Mouse (Mus musculus) lung, embryonic 14.5 days (tissue): ENCODE data around the gene Gpx4. TPM values are rescaled to one million over a fixed set of nuclear protein-coding genes. Genes with fewer than 3 reads are reported as not detected.

Source experiments
- ATAC-seq: fragments of 200-750 bp; cut with Nextera tagmentation; 2 replicates; pipeline ENCODE4 v1.8.0; 2017; ENCODE audit warnings: mild to moderate bottlenecking, moderate TSS enrichment, moderate library complexity; ENCODE audit not compliant: insufficient read depth
- DNase-seq: peaks from one replicate; pipeline ENCODE4 v3.0.0-alpha.2; 2015
- H3K27ac ChIP-seq: fragments of 300-500 bp; sonication (generic); 2 replicates; pipeline ENCODE4 v1.5.1; 2014; ENCODE audit warnings: low read depth, mild to moderate bottlenecking, moderate library complexity
- H3K27me3 ChIP-seq: fragments of 300-500 bp; sonication (generic); 2 replicates; pipeline ENCODE4 v1.6.1; 2014; ENCODE audit warnings: low read length, control low read depth; ENCODE audit not compliant: insufficient read depth
- H3K36me3 ChIP-seq: fragments of 300-500 bp; sonication (generic); 2 replicates; pipeline ENCODE4 v1.6.1; 2014; ENCODE audit warnings: control low read depth; ENCODE audit not compliant: insufficient read depth
- H3K4me1 ChIP-seq: fragments of 300-500 bp; sonication (generic); 2 replicates; pipeline ENCODE4 v1.6.1; 2014; ENCODE audit warnings: antibody characterized with exemption, control low read depth; ENCODE audit not compliant: insufficient read depth
- H3K4me2 ChIP-seq: fragments of 300-500 bp; sonication (generic); 2 replicates; pipeline ENCODE4 v1.6.1; 2014; ENCODE audit warnings: mild to moderate bottlenecking
- H3K4me3 ChIP-seq: fragments of 300-500 bp; sonication (generic); 2 replicates; pipeline ENCODE4 v1.5.1; 2014; ENCODE audit warnings: low read depth, low read length
- H3K9ac ChIP-seq: fragments of 300-500 bp; sonication (generic); 2 replicates; pipeline ENCODE4 v1.6.1; 2014
- H3K9me3 ChIP-seq: fragments of 300-500 bp; sonication (generic); 2 replicates; pipeline ENCODE4 v1.6.1; 2016; ENCODE audit warnings: low read depth, low read length, control low read depth
- CTCF ChIP-seq: IDR thresholded peaks from 2 replicates; pipeline ENCODE4 v1.5.1; 2016; ENCODE audit warnings: antibody characterized with exemption, low read depth
- WGBS: fragments of 180-500 bp; shearing (Covaris S2); extraction: QIAGEN DNeasy Blood & Tissue Kit; methylation state at CpG from one replicate; pipeline ENCODE4 v1.1.7; 2014; 5-methylcytosine and 5-hydroxymethylcytosine counted together
- polyA plus RNA-seq: library from polyadenylated mRNA; unstranded; fragments of >200 nt; fragmentation: Nextera tagmentation; extraction: Ambion mirVana; gene quantifications from 2 replicates; pipeline ENCODE4 v1.2.1, GENCODE M21; 2014

Gpx4 gene
- polyA plus RNA-seq, 1 experiment from 2014 or later, result 471 TPM

DNA sequence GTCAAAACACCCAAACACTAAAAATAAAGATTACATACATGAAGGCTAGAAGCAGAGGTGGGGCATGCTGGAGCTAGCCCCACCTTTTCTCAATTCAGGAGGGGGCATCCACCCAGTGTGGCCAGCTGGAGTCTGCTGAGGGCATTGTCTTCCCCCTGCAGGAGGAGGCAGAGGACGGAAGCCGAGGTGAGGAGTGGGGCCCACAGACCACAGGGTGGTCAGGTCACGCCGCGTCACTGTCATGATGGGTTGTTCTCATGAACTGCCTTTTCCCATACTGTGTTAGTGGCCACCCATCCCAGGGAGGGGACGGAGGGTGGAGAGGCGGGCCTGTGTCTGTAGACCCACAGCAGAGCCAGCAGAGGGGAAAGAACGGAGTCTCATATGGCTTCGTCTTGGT, 16.8 kb upstream of the Gpx4 start:
- no peaks in the 10 kb centered on the region for H3K9me3 ChIP-seq
- no peak for ATAC-seq
- peaks cover 14% of the 10 kb centered on the region; the same call in 1 of the 2 replicates for H3K4me1 ChIP-seq
- H3K4me2 ChIP-seq, result no peak overlapping the region
- H3K36me3 ChIP-seq, result peaks cover 44% of the 10 kb centered on the region
- no peak overlapping the region for H3K27ac ChIP-seq
- H3K27me3 ChIP-seq, result no peaks in the 10 kb centered on the region
- no peak overlapping the region for H3K9ac ChIP-seq
- TF ChIP-seq CTCF, result no peak
- no peak for DNase-seq
- H3K4me3 ChIP-seq, result no peak overlapping the region
- 79% methylated on average over 9 of the region's 9 CpGs for WGBS

DNA sequence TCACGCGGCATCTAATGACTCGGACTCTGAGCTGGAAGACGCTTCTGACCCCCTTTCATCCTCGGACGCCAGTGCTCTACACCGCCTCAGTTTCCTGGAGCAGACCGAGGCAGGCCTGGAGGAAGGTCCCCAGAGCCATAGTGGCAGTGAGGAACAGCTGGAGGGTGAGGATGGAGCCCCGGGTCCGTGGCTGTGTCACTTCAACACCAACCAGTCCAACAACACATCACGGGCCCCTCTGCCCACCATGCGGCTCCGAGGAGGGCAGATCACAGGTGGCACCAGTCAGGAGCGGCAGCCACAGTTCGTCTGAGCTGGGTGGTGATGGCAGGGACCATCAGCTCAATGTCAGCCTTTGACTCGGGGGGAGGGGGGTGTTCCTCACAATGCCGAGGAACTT, 16.2 kb upstream of the Gpx4 start:
- H3K27ac ChIP-seq, result no peak overlapping the region
- no peak for TF ChIP-seq CTCF
- no peak for ATAC-seq
- H3K4me2 ChIP-seq, result no peak overlapping the region
- no peak for DNase-seq
- H3K27me3 ChIP-seq, result no peaks in the 10 kb centered on the region
- no peak overlapping the region for H3K9ac ChIP-seq
- peaks cover 14% of the 10 kb centered on the region; the same call in 1 of the 2 replicates for H3K4me1 ChIP-seq
- H3K36me3 ChIP-seq, result peaks cover 49% of the 10 kb centered on the region
- 76% methylated on average over 17 of the region's 17 CpGs for WGBS
- H3K4me3 ChIP-seq, result no peak overlapping the region
- no peaks in the 10 kb centered on the region for H3K9me3 ChIP-seq

DNA sequence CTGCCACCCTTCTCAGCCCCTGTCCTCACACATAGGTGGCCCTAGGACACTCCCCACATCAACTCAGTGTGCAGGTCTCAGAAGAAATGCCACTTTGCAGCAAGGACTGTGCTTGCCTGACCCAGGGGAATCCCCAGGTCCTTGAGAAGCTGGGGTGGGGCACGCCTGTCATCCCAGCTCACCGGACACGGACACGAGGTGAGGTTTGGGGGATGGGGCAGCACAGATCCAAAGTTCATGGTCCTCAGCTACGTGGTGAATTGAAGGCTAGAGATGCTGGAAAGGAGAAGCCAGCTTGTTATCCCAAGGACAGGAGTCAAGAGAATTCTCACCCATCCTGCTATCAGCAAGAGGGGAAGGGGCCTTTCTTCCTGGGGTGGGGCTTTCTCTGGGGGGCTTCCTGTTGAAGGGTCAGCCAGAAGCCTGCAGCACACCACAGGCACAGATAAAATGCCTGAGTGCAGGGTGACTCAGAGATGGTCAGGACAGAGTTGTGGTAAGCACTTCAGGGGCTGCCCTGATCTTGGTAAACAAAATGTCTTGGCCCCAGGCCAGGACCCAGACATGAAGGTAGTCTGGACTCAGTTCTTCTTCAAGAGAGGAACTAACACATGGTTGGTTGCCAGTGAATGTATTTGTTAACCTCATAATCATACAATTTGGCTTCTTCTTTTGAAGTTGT, 14.0 kb upstream of the Gpx4 start:
- Histone ChIP-seq H3K9me3 (no peaks in the 10 kb centered on the region), H3K4me2 (peak overlapping the region; percentile 15; the same call in 1 of the 2 replicates), H3K4me3 (no peak overlapping the region), H3K9ac (peak overlapping the region; percentile 26), H3K27ac (peak overlapping the region; percentile 70), H3K27me3 (no peaks in the 10 kb centered on the region), H3K4me1 (peaks cover 16% of the 10 kb centered on the region; the same call in 1 of the 2 replicates), H3K36me3 (peaks cover 55% of the 10 kb centered on the region)
- WGBS, result 21% methylated on average over 5 of the region's 5 CpGs
- peak; percentile 75 for DNase-seq
- ATAC-seq, result peak; percentile 56
- TF ChIP-seq CTCF, result no peak

DNA sequence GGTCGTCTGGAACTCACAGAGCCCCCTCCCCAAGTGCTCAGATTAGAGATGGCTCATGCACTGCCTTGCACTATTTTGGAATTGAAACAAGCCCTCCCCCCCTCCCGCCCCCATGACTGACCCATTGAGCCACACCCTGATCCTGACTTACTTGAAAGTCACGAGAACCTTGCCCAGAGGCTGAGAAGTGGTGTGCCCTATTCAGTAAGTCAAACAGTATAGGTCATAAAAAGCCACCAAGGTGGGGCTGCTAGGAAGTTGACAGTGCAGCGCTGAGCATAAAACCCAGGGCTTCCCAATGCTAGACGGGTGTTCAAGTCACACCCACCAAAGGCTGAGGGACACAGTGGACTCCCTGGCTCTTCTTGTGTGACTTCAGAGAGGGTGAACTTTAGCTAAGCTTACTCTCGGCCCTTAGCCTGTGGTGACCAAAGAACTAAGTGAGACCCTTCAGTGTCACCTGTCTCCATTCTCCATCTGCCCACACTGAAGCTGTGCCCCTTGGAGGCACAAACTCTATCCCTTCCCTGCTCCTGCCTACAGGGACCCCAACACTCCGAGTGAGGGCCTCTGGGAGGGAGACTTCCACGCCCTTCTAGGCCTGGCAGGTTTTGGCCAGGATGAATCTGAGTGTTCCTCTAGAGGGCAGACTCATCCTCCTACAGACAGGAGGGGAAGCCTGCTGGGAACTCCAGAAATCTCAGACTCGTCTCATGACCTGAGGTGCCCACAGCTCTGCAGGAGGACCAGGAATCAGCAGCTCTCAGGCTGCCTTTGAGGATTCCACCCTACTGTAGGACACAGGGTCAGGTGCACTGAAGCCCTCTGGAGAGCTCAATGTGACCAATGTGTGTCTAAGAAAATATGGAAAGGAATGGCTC, 13.2 kb upstream of the Gpx4 start:
- peak; percentile 77 for DNase-seq
- Histone ChIP-seq H3K9me3 (no peaks in the 10 kb centered on the region), H3K9ac (peak overlapping the region; percentile 0; the same call in 1 of the 2 replicates), H3K27ac (peak overlapping the region; percentile 54; the same call in 1 of the 2 replicates), H3K4me1 (peaks cover 24% of the 10 kb centered on the region; the same call in 1 of the 2 replicates), H3K4me2 (no peak overlapping the region), H3K36me3 (peaks cover 55% of the 10 kb centered on the region), H3K4me3 (no peak overlapping the region), H3K27me3 (no peaks in the 10 kb centered on the region)
- peak; percentile 32; the same call in 1 of the 2 replicates for ATAC-seq
- TF ChIP-seq CTCF, result peak; percentile 66
- WGBS, result 28% methylated on average over 9 of the region's 9 CpGs

DNA sequence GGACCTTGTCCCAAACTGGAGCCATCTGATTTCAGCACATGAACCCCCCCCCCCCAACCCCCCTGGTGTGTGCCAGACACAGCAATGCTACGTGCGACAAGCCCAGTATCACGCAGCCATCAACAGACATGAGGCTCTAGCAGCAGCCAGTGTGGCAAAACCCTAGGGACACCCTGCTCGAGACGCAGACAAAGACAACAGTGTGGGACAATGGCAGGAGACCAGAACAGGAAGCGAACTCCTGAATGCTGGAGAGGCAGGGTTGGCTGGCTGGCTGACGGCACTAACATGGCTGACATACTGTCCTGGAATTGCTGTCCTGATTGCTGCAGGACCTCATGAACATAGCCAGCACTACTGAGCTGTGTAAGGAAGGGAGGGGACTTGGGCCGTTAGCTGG, 11.8 kb upstream of the Gpx4 start:
- Histone ChIP-seq H3K4me3 (no peak overlapping the region), H3K27ac (no peak overlapping the region), H3K9ac (no peak overlapping the region), H3K4me2 (no peak overlapping the region), H3K9me3 (no peaks in the 10 kb centered on the region), H3K27me3 (no peaks in the 10 kb centered on the region), H3K4me1 (peaks cover 25% of the 10 kb centered on the region; the same call in 1 of the 2 replicates), H3K36me3 (peaks cover 48% of the 10 kb centered on the region)
- no peak for TF ChIP-seq CTCF
- WGBS, result 80% methylated on average over 8 of the region's 8 CpGs
- DNase-seq (no peak), ATAC-seq (no peak)

- no peak overlapping the region for H3K9ac ChIP-seq
- H3K4me3 ChIP-seq, result no peak overlapping the region
- no peak for TF ChIP-seq CTCF
- no peak overlapping the region for H3K4me2 ChIP-seq
- H3K36me3 ChIP-seq, result peaks cover 48% of the 10 kb centered on the region
- WGBS, result 87% methylated on average over 5 of the region's 5 CpGs
- DNase-seq, result no peak
- no peak for ATAC-seq
- no peak overlapping the region for H3K27ac ChIP-seq
- H3K9me3 ChIP-seq, result no peaks in the 10 kb centered on the region
- H3K4me1 ChIP-seq, result peaks cover 25% of the 10 kb centered on the region; the same call in 1 of the 2 replicates
- H3K27me3 ChIP-seq, result no peaks in the 10 kb centered on the region
These were observed 11.3 kb upstream of the Gpx4 start for GRCm38 (mm10) chr10:80035686-80036085.

DNA sequence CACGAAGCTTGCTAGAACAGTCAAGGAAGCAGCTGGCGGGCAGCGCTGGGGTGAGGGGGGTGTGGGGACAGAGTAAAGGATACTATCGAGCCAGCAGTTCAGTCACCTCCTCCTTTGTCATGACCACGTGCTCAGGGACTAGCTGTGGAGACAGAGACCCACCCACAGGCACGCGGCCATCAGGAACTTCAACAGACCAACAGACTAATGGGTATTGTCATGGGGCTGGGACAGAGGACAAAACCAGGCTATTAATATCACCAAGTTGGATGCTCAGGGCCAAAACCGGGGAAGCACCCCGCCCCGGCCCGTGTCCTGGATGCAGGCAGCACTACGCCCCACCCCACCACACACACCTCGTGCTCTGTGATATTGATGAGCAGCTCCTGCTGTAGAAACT, 10.1 kb upstream of the Gpx4 start:
- no peak overlapping the region for H3K9ac ChIP-seq
- ATAC-seq (no peak), DNase-seq (no peak)
- WGBS, result 89% methylated on average over 13 of the region's 13 CpGs
- H3K9me3 ChIP-seq, result no peaks in the 10 kb centered on the region
- H3K27ac ChIP-seq, result no peak overlapping the region
- peaks cover 25% of the 10 kb centered on the region; the same call in 1 of the 2 replicates for H3K4me1 ChIP-seq
- no peak for TF ChIP-seq CTCF
- H3K27me3 ChIP-seq, result no peaks in the 10 kb centered on the region
- H3K4me3 ChIP-seq, result no peak overlapping the region
- H3K36me3 ChIP-seq, result peaks cover 41% of the 10 kb centered on the region
- no peak overlapping the region for H3K4me2 ChIP-seq
